Mouse (Mus musculus) lung, postnatal 0 days (tissue): ENCODE data around the gene Sdk1.

Experiments used
- CTCF ChIP-seq: IDR thresholded peaks from 2 replicates; pipeline ENCODE4 v1.5.1; 2016; ENCODE audit warnings: antibody characterized with exemption, mild to moderate bottlenecking
- EP300 ChIP-seq: IDR thresholded peaks from 2 replicates; pipeline ENCODE4 v1.6.1; 2016; ENCODE audit warnings: antibody characterized with exemption, mild to moderate bottlenecking, control low read depth

DNA sequence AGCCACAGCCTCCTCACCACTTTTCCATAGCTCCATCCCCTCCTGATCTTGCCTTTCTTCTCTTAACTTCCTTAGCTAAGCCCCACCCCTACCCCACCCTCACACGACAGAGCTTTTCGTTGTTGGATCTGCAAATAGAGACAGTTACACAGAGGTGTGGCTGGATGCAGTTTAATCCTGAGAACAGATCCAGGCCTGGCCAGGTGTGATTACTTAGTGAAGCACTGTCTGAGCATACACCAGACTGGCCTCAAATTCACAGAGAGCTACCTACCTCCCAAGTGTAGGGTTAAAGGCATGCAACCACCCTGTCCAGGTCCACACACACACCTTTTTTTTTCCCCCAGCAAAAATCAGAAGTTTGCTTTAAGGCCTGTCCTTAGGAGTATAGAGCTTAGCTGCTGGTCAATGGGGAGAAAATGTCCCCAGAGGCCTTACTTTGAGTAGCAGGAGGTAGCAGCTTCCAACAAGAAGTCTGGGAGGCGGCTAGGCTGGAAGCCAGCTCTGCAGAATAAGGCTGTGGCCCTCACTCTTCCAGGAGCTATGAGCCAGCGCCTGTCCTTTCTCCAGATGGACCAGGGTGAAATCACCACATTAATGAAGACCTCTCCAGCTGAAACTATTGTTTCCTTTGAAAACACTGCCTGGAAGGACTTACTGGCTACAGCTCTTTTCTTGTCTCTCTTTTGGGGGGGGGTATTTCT, 781.7 kb downstream of the Sdk1 start:
- TF ChIP-seq EP300 (no peak), CTCF (no peak)
